Mouse (Mus musculus): ENCODE measurements at regions not wholly inside any gene's neighbourhood (a gene's known extent, or its start where the extent isn't known, plus 50 kb on each side); places are given as distances from the start of the nearest gene placed in this dataset.

- DNase-seq (ENCODE audit: low read depth, low spot score) = no peak
Measured at GRCm38 (mm10) chr8:89453724-89454123, 409.8 kb upstream of the Sall1 start.

DNA sequence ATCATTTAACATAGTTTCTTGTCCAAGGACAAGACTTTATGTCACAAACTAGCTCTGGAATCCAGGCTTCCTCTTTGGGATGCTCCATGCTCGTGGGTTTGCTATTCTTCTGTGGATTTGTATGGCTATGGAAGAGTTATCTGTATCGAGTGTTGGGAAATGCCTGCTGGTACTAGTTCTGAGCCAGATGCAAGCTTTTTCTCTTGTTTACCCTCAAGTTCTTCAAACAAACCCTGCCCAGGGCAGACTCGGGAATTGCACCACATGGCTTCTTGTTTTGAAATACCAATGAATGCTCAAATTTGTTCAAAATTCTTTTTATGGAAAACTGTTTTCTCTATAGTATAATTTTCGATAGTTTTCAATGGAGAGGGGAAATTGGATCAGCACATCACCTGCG lies 400.5 kb upstream of the Sall1 start:
- DNase-seq (ENCODE audit: low read depth, low spot score) = no peak

GRCm38 (mm10) chr8:89439304-89439703 lies 395.3 kb upstream of the Sall1 start:
- DNase-seq (ENCODE audit: low read depth, low spot score) = no peak

- no peak for DNase-seq (ENCODE audit: low read depth, low spot score)
Measured at GRCm38 (mm10) chr8:89426969-89427368, 383.0 kb upstream of the Sall1 start.

- DNase-seq (ENCODE audit: low read depth, low spot score) = no peak
Measured at GRCm38 (mm10) chr8:89415287-89415686, 371.3 kb upstream of the Sall1 start.

DNA sequence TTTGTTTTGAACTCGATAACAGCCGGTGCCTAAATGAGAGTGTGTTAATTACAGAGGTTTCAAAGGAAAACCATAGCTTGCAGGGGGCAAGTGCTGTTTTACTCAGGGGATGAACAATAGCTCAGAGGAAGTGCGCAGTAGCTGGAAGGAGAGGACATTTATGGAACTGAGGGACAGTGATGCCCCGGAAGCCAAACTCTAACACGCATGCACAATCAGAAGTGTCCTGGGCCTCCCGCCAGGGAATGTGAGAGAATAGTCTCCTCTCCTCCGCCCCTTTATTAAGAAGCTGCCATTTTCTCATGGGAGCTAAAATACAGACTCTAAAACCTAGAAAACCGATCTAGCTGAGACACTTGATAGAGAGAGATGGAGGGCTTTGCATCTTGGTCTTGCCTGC lies 368.5 kb upstream of the Sall1 start:
- no peak for DNase-seq (ENCODE audit: low read depth, low spot score)

DNA sequence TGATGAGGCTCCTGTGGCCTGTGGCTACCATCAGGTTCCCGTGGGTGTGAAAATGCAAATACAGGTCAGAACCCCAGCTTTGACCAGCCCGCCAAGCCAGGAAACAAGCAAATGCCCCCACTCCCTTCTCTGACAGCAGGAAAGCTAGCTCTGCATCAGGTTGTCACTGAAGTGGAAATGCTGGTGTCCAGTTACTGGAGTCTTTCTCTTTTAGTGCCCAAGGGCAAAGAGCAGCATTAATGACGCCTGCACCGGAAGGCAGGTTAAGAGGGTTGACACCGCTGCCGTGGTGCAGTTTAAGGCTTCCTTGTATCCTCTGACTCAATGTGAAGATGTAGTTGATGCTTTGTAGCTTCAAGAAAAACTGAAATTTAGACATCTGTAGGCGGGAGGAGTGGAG lies 368.1 kb upstream of the Sall1 start:
- DNase-seq (ENCODE audit: low read depth, low spot score) = no peak

GRCm38 (mm10) chr8:89406688-89407087 lies 362.7 kb upstream of the Sall1 start:
- no peak for DNase-seq (ENCODE audit: low read depth, low spot score)

DNA sequence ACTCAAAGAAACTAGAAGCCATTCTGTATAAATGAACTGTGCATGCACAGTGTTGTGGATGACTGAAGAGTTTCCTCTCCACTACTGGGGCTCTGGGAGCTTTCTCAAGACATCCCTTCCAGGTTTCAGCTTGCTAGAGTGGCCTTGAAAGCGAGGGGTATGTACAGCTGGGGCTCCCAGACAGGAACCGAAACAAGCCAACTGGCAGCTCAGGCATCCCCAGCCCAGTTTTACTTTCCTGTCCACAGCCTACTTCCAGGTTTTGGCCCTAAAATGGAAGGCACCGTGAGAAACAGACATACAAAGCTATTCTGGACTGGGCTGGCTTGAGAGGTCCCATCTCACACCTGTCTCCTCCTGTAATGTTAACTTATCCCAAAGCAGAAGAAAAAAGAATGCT lies 360.3 kb upstream of the Sall1 start:
- DNase-seq (ENCODE audit: low read depth, low spot score) = peak; percentile 34

DNA sequence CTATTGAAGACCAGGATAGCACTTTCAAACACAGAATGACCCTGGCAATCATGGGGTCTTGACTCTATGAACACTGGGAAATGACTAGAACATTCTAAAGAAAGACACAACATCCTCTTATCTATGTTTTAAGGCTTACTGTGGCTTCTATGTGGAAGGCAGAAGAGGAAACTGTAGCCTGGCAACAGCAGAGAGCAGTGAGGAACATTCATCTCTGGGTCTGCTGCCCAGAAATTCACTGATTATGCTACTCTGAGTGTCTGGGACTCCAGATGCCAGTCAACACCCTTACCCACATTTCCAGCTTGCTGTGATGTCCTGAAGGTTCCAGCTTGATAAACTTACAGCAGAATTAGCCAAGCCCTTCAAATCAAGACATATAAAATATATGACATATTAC lies 352.7 kb upstream of the Sall1 start:
- peak; percentile 44 for DNase-seq (ENCODE audit: low read depth, low spot score)

- peak; percentile 58 for DNase-seq (ENCODE audit: low read depth, low spot score)
Measured at GRCm38 (mm10) chr8:89392749-89393148, 348.8 kb upstream of the Sall1 start.

- no peak for DNase-seq (ENCODE audit: low read depth, low spot score)
Measured at GRCm38 (mm10) chr8:89388761-89389160, 344.8 kb upstream of the Sall1 start.

- DNase-seq (ENCODE audit: low read depth, low spot score) = no peak
Measured at GRCm38 (mm10) chr8:89387295-89387694, 343.3 kb upstream of the Sall1 start.

DNA sequence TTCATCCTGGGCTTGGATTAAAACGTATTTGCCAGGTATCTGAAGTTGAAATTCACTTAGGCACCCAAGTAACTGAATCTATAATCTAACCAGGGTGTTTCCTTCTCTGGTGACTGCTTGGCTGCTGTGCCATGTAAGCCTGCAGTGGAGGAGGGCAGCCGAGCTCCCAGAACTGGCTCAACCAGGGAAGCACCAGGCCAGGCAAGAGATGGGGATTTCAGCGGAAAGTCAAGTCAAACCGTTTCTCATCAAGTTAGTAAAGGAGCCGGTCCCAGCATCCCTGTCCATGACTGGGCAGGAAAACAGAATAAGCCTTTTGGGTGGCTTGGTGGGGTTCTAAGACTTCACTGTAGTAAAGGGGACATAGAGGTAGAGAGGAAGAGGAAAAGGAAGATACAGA lies 341.1 kb upstream of the Sall1 start:
- no peak for DNase-seq (ENCODE audit: low read depth, low spot score)

DNA sequence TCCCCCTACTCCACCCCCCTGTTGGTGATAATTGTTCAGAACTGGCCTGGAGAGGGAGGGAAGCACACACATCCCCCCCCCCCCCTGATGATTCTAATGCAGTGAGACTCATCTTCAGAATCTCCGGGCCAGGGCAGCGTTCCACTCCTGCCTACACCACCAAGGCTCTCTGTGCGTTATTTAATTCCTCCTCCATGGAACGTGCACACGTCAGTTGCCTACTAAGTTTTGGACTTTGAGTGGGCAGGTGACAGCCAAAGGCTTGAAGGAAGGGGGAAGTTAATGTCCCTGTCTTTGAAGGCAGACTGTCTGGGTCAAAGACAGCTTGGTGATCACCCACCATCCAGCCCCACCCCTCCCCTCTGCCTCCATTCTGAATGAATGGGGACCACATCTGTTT lies 339.8 kb upstream of the Sall1 start:
- DNase-seq (ENCODE audit: low read depth, low spot score) = no peak

DNA sequence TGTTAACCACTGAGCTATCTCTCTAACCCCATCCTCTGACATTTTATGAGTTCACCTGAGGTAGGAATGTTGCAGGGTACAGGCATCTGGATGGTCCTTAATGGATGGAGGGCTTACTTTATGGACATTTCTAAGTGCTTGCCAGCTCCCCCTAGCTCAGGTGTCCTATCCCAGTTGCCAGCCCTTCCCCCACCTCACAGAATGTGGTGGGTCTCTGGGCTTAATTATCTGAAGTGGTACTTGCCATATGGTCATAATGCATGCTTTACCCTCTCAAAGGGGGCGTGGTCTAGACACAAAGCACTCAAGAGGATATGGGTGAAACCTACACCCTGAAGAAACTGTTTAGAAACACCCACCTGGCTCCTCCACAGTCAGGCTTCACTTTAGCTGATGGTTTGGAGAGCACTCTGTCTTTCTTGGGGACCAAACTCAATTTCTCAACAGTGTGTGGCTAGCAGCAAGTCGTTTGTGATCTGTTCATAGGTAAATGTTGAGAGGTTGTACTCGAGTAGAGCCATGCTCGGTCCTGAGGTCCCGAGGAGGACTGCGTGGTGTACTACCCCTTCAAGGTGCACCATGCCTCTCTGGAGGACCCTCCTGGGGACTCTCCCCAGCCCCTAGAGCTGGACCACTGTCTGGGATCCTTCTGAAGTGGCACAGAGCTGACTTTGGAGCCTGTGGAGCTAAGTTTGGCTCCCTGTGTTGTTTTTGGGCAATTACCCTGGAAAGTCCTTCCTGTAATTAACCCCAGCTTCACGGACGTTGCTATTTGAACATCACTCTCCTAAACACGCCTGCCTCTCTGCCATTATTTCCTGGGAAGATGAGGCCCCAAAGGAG lies 338.8 kb upstream of the Sall1 start:
- no peak for DNase-seq (ENCODE audit: low read depth, low spot score)

DNA sequence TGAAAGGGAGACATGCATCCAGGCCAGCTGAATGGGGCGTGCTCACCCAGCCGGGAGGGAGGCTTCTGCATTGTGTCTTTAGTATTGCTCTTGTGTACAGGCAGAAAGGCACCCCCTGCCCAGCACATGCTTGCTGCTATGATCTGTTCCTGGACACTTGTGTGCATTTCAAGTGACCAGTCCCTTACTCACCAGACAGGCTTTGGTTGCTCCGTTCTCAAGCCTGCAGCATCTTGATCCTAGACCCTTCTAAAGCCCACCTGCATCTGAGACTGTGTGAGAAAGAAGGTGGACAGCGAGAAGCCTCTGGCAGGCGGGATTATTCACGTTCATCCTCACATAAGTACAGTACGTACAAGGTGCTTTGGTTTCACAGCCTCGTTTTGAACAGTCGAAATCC lies 336.5 kb upstream of the Sall1 start:
- no peak for DNase-seq (ENCODE audit: low read depth, low spot score)

- DNase-seq (ENCODE audit: low read depth, low spot score) = no peak
Measured at GRCm38 (mm10) chr8:89372761-89373160, 328.8 kb upstream of the Sall1 start.

DNA sequence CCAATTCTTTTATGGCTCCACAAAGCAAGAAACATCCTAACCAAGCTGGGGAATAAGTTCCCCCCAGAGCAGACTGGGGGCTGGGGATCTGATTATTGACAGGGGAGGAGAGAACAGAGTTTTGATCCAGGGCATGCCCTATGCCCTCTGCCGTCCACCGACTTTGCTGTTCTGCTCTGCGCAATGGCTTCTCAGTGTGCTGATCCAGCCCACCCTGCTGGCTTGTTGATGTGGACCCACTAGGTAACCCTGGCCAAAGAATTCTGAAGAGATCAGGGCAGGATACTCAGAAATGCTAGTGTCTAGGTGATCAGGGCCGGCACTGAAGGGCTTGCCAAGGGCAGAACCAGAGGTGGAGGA lies 327.8 kb upstream of the Sall1 start:
- DNase-seq (ENCODE audit: low read depth, low spot score) = no peak

- DNase-seq (ENCODE audit: low read depth, low spot score) = no peak
Measured at GRCm38 (mm10) chr8:89370816-89371772, 327.1 kb upstream of the Sall1 start.

DNA sequence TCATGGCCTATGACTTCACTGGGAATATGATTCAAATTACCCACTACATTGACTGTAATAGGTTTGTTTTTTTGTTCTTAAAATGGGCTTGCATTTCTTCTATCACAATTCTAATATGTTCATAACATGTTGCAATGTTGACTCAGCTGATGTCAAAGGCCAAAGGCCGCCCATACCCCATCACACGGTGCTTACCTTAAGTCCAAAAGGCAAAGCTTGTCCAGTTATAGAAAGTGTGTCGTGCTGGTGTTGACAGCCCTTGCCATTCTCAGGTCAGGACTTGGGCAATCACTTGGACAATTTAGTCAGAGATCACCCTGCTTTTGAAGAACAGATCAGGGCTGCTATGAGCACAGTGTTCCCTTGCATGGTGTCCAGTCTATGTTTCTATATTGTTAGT lies 321.5 kb upstream of the Sall1 start:
- DNase-seq (ENCODE audit: low read depth, low spot score) = no peak

GRCm38 (mm10) chr8:89358411-89358810 lies 314.4 kb upstream of the Sall1 start:
- peak; percentile 35 for DNase-seq (ENCODE audit: low read depth, low spot score)

GRCm38 (mm10) chr8:89345547-89345946 lies 301.6 kb upstream of the Sall1 start:
- no peak for DNase-seq (ENCODE audit: low read depth, low spot score)

All from telencephalon, adult 2 months (tissue).